Mouse (Mus musculus) ES-Bruce4 (cell line): ENCODE results near the gene Tgfa.

ENCODE experiments used
- EP300 ChIP-seq: IDR thresholded peaks from 2 replicates; pipeline ENCODE4 v1.6.1; 2011; ENCODE audit warnings: low read depth, low read length; ENCODE audit not compliant: insufficient read depth
- POLR2A ChIP-seq: IDR thresholded peaks from one replicate; pipeline ENCODE4 v1.8.1; 2011; ENCODE audit warnings: low read length; ENCODE audit not compliant: insufficient read depth

- TF ChIP-seq EP300 (no peak), POLR2A (no peak)
Observed at GRCm38 (mm10) chr6:86245965-86246364, 50.9 kb downstream of the Tgfa start.
